Mouse (Mus musculus) midbrain, embryonic 12.5 days (tissue): ENCODE measurements around the gene Plcl1. TPM values are rescaled to one million over a fixed set of nuclear protein-coding genes. Genes with fewer than 3 reads are reported as not detected.
"Not testable (repeated sequence)": the region's sequence is repeated elsewhere in the genome, so short reads cannot be mapped to it uniquely, and the experiment has no call there.

ENCODE experiments used
- ATAC-seq: fragments of 200-750 bp; cut with Nextera tagmentation; 2 replicates; pipeline ENCODE4 v1.8.0; 2017; ENCODE audit warnings: low read depth, moderate TSS enrichment, moderate library complexity; ENCODE audit not compliant: low FRiP score
- H3K27ac ChIP-seq: fragments of 300-500 bp; sonication (generic); replicated peaks from 2 replicates; pipeline ENCODE4 v1.5.1; 2016; ENCODE audit warnings: mild to moderate bottlenecking
- H3K27me3 ChIP-seq: fragments of 300-500 bp; sonication (generic); 2 replicates; pipeline ENCODE4 v1.6.1; 2016; ENCODE audit warnings: mild to moderate bottlenecking
- H3K36me3 ChIP-seq: fragments of 300-500 bp; sonication (generic); 2 replicates; pipeline ENCODE4 v1.6.1; 2016
- H3K4me1 ChIP-seq: fragments of 300-500 bp; sonication (generic); 2 replicates; pipeline ENCODE4 v1.6.1; 2016
- H3K4me2 ChIP-seq: fragments of 300-500 bp; sonication (generic); replicated peaks from 2 replicates; pipeline ENCODE4 v1.6.1; 2016; ENCODE audit warnings: mild to moderate bottlenecking, moderate library complexity
- H3K4me3 ChIP-seq: fragments of 300-500 bp; sonication (generic); 2 replicates; pipeline ENCODE4 v1.5.1; 2016; ENCODE audit warnings: mild to moderate bottlenecking
- H3K9ac ChIP-seq: fragments of 300-500 bp; sonication (generic); replicated peaks from 2 replicates; pipeline ENCODE4 v1.6.1; 2016; ENCODE audit warnings: mild to moderate bottlenecking, moderate library complexity
- H3K9me3 ChIP-seq: fragments of 300-500 bp; sonication (generic); 2 replicates; pipeline ENCODE4 v1.6.1; 2016; ENCODE audit warnings: mild to moderate bottlenecking
- WGBS: fragments of 180-500 bp; shearing (Covaris S2); methylation state at CpG from one replicate; pipeline ENCODE4 v1.1.7; 2016; 5-methylcytosine and 5-hydroxymethylcytosine counted together
- polyA plus RNA-seq: library from polyadenylated mRNA; unstranded; fragments of >200 nt; fragmentation: Nextera tagmentation; extraction: Ambion mirVana; gene quantifications from 2 replicates; pipeline ENCODE4 v1.2.1, GENCODE M21; 2016

Gene Plcl1
- polyA plus RNA-seq, 1 experiment from 2014 or later = 2.2 TPM

DNA sequence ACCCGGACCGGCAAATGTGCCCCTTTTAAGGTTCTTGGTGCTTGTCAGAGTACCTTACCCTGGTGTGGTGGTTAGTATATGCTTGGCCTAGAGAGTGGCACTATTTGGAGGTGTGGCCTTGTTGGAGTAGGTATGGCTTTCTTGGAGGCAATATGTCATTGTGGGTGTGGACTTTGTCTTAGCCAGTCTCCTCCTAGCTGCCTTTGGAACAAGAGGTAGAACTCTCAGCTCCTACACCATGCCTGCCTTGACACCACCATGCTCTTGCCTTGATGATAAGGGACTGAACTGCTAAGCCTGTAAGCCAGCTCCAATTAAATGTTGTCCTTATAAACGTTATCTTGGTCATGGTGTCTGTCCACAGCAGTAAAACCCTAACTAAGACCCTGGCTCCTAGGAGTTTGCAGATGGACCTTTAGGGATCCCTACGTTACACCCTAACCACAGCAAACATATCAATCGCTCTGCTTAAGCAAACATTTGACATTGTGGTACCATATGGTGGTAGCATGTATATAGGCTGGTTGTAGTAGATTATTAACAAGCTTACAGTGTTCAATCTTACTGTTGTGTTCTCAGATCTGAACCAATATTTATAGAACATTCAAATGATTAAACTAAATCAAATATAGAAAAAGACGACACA, 39.4 kb downstream of the Plcl1 start:
- WGBS = 91% methylated on average over 6 of the region's 6 CpGs
- H3K9me3 ChIP-seq = no peaks in the 10 kb centered on the region
- no peak overlapping the region for H3K4me2 ChIP-seq
- no peak for ATAC-seq
- no peaks in the 10 kb centered on the region for H3K4me1 ChIP-seq
- H3K27ac ChIP-seq = no peak overlapping the region
- no peaks in the 10 kb centered on the region for H3K27me3 ChIP-seq
- H3K36me3 ChIP-seq = no peaks in the 10 kb centered on the region
- H3K9ac ChIP-seq = no peak overlapping the region
- no peak overlapping the region for H3K4me3 ChIP-seq

DNA sequence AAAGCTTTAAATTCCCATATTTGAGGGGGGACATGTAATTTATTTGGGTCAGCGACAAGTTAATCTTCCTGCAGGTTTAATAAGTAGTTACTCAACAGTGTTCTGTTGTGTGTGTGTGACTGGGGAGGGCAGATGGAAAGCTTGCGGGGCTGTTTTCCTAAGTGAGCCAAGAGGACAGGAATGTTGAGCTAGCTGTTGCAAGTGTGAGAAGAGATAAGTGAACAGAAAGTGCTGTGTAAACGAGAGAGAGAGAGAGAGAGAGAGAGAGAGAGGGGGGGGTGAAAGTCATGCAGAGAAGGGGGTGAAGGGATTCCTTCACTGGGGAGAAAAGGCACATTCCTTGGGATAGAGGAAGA, 39.9 kb downstream of the Plcl1 start:
- 77% methylated on average over 3 of the region's 3 CpGs for WGBS
- Histone ChIP-seq H3K4me2 (no peak overlapping the region), H3K36me3 (no peaks in the 10 kb centered on the region), H3K9ac (no peak overlapping the region), H3K4me1 (no peaks in the 10 kb centered on the region), H3K27ac (no peak overlapping the region), H3K4me3 (no peak overlapping the region), H3K9me3 (no peaks in the 10 kb centered on the region), H3K27me3 (no peaks in the 10 kb centered on the region)
- no peak for ATAC-seq

DNA sequence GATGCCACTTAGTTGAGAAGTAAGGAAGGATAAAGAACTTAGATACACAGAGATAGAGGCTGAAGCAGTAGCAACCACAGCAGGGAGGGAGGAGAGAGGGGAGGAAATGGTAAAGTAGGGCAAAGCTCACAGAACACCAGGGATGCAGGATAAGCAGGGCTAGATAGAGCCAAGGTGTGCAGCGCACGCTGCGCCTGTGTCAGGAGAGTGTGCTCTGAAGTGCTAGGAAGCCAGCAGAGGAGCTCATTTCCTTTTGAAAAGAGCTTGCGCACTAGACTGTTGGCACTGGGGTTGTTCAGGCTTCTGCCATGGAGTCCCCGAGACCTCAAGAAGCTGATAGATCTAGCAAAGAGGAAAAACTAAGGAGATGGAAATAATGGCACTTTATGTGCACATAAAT, 40.6 kb downstream of the Plcl1 start:
- Histone ChIP-seq H3K4me3 (no peak overlapping the region), H3K4me1 (peaks cover under 1% of the 10 kb centered on the region; the same call in 1 of the 2 replicates), H3K27me3 (no peaks in the 10 kb centered on the region), H3K9ac (no peak overlapping the region), H3K27ac (no peak overlapping the region), H3K4me2 (no peak overlapping the region), H3K9me3 (no peaks in the 10 kb centered on the region), H3K36me3 (no peaks in the 10 kb centered on the region)
- 91% methylated on average over 5 of the region's 5 CpGs for WGBS
- ATAC-seq = no peak

- H3K36me3 ChIP-seq = no peaks in the 10 kb centered on the region
- no peaks in the 10 kb centered on the region for H3K9me3 ChIP-seq
- 85% methylated on average over 2 of the region's 2 CpGs for whole genome bisulfite sequencing
- no peaks in the 10 kb centered on the region for H3K27me3 ChIP-seq
- H3K4me2 ChIP-seq = no peak overlapping the region
- H3K4me1 ChIP-seq = peaks cover 3% of the 10 kb centered on the region; the same call in 1 of the 2 replicates
- no peak overlapping the region for H3K27ac ChIP-seq
- no peak for ATAC-seq
- H3K4me3 ChIP-seq = no peak overlapping the region
- no peak overlapping the region for H3K9ac ChIP-seq
Measured at GRCm38 (mm10) chr1:55446876-55447275, 41.2 kb downstream of the Plcl1 start.

GRCm38 (mm10) chr1:55447661-55448060, 41.9 kb downstream of the Plcl1 start:
- WGBS = 81% methylated on average over 2 of the region's 2 CpGs
- no peak overlapping the region for H3K4me2 ChIP-seq
- H3K9me3 ChIP-seq = no peaks in the 10 kb centered on the region
- no peak overlapping the region for H3K4me3 ChIP-seq
- H3K27me3 ChIP-seq = no peaks in the 10 kb centered on the region
- no peaks in the 10 kb centered on the region for H3K36me3 ChIP-seq
- ATAC-seq = no peak
- H3K4me1 ChIP-seq = peaks cover 3% of the 10 kb centered on the region; the same call in 1 of the 2 replicates
- H3K27ac ChIP-seq = no peak overlapping the region
- H3K9ac ChIP-seq = no peak overlapping the region

GRCm38 (mm10) chr1:55448104-55448503, 42.4 kb downstream of the Plcl1 start:
- H3K9me3 ChIP-seq = no peaks in the 10 kb centered on the region
- WGBS = 97% methylated on average over 1 of the region's 1 CpGs
- H3K27me3 ChIP-seq = no peaks in the 10 kb centered on the region
- no peaks in the 10 kb centered on the region for H3K36me3 ChIP-seq
- H3K27ac ChIP-seq = no peak overlapping the region
- H3K4me3 ChIP-seq = no peak overlapping the region
- H3K9ac ChIP-seq = no peak overlapping the region
- no peak for ATAC-seq
- H3K4me2 ChIP-seq = no peak overlapping the region
- peaks cover 3% of the 10 kb centered on the region; the same call in 1 of the 2 replicates for H3K4me1 ChIP-seq

GRCm38 (mm10) chr1:55449779-55450178, 44.1 kb downstream of the Plcl1 start:
- no peak for ATAC-seq
- Histone ChIP-seq H3K27ac (no peak overlapping the region), H3K9ac (no peak overlapping the region), H3K9me3 (no peaks in the 10 kb centered on the region), H3K4me3 (no peak overlapping the region), H3K27me3 (no peaks in the 10 kb centered on the region), H3K4me2 (no peak overlapping the region), H3K4me1 (peaks cover 3% of the 10 kb centered on the region; the same call in 1 of the 2 replicates), H3K36me3 (no peaks in the 10 kb centered on the region)
- 76% methylated on average over 3 of the region's 3 CpGs for WGBS

GRCm38 (mm10) chr1:55454119-55454518, 48.4 kb downstream of the Plcl1 start:
- no peaks in the 10 kb centered on the region for H3K9me3 ChIP-seq
- no peaks in the 10 kb centered on the region for H3K27me3 ChIP-seq
- no peaks in the 10 kb centered on the region for H3K36me3 ChIP-seq
- ATAC-seq = no peak
- no peak overlapping the region for H3K27ac ChIP-seq
- H3K4me2 ChIP-seq = no peak overlapping the region
- peaks cover 3% of the 10 kb centered on the region; the same call in 1 of the 2 replicates for H3K4me1 ChIP-seq
- 88% methylated on average over 5 of the region's 5 CpGs for WGBS
- no peak overlapping the region for H3K9ac ChIP-seq
- no peak overlapping the region for H3K4me3 ChIP-seq

DNA sequence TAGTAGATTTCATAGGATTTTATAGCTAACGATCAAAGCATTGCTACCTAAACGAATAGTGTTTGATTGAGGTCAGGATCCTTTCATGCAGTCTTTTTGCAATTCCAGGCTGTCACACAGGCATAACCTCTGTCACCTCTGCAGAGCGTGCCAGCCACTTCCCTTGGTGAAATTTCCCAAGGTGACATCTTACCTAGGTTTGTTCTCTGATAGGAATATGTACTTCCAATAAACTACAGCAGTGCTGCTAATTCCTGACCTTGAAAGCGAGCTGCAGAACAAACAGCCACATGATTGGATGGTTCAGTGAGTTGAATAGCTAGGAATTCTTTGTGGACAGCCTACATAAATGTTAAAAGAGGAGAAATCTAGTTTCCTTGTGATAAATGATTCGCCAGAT, 56.6 kb downstream of the Plcl1 start:
- H3K4me3 ChIP-seq = no peak overlapping the region
- 86% methylated on average over 5 of the region's 5 CpGs for WGBS
- no peaks in the 10 kb centered on the region for H3K9me3 ChIP-seq
- no peak overlapping the region for H3K9ac ChIP-seq
- no peak for ATAC-seq
- H3K4me1 ChIP-seq = no peaks in the 10 kb centered on the region
- H3K4me2 ChIP-seq = no peak overlapping the region
- H3K27ac ChIP-seq = no peak overlapping the region
- H3K27me3 ChIP-seq = no peaks in the 10 kb centered on the region
- no peaks in the 10 kb centered on the region for H3K36me3 ChIP-seq

- Histone ChIP-seq H3K4me3 (no peak overlapping the region), H3K9me3 (no peaks in the 10 kb centered on the region), H3K4me2 (no peak overlapping the region), H3K27me3 (no peaks in the 10 kb centered on the region), H3K4me1 (no peaks in the 10 kb centered on the region), H3K36me3 (no peaks in the 10 kb centered on the region), H3K9ac (no peak overlapping the region), H3K27ac (no peak overlapping the region)
- ATAC-seq = no peak
- WGBS = 91% methylated on average over 9 of the region's 9 CpGs
Measured at GRCm38 (mm10) chr1:55473756-55474155, 68.0 kb downstream of the Plcl1 start.

GRCm38 (mm10) chr1:55474976-55475375, 69.3 kb downstream of the Plcl1 start:
- Histone ChIP-seq H3K4me3 (no peak overlapping the region), H3K36me3 (no peaks in the 10 kb centered on the region), H3K9me3 (no peaks in the 10 kb centered on the region), H3K4me2 (no peak overlapping the region), H3K4me1 (no peaks in the 10 kb centered on the region), H3K27me3 (no peaks in the 10 kb centered on the region), H3K27ac (no peak overlapping the region), H3K9ac (no peak overlapping the region)
- 83% methylated on average over 7 of the region's 7 CpGs for WGBS
- ATAC-seq = no peak

DNA sequence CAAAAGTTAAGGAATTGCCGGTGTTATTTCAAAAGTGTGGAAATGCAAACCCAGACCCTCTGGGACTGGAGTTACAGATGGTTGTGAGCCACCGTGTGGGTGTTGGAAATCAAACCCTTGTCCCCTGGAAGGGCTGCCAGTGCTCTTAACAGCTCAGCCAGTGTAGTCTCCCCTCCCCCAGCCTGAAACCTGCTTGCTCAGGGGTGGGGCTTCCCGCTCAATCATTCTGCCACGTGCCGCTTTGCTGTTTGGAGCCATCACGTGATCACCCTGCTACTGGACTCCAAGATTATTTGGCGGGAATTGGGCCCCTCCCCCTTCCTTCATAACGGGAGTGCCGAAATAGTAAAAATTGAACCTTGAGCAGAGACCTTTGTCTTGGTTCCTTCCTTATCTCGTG, 81.7 kb downstream of the Plcl1 start:
- ATAC-seq, H3K9ac ChIP-seq, H3K4me3 ChIP-seq, H3K36me3 ChIP-seq, H3K9me3 ChIP-seq, H3K27me3 ChIP-seq, H3K27ac ChIP-seq, H3K4me2 ChIP-seq, H3K4me1 ChIP-seq: not testable (repeated sequence)
- 84% methylated on average over 10 of the region's 10 CpGs for WGBS

DNA sequence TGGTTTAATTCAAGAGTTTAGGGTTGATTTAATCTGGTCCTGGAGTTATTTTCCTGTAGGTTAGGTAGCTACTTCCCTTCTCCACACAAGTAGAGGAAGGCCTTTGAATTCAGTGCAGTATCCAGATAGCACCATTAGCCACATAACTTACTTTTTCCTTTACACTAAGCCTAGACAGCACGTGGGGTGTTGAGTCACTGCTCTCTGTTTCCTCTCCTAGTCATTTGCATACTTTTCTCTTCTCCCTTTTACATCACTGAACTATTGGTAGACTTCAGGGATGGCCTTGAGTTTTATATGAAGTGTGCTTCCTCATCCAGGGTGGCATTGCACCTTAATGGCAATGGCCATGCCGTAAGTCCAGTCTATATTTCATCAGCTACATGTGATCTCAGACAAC, 82.5 kb downstream of the Plcl1 start:
- Histone ChIP-seq H3K4me3 (no peak overlapping the region), H3K4me2 (no peak overlapping the region), H3K9me3 (no peaks in the 10 kb centered on the region), H3K9ac (no peak overlapping the region), H3K36me3 (no peaks in the 10 kb centered on the region), H3K27me3 (no peaks in the 10 kb centered on the region), H3K4me1 (no peaks in the 10 kb centered on the region), H3K27ac (no peak overlapping the region)
- ATAC-seq = no peak
- WGBS = 89% methylated on average over 2 of the region's 2 CpGs
